Mouse (Mus musculus) brown adipose tissue, adult 24 weeks (tissue): ENCODE measurements around the gene Gm17124. TPM values are rescaled to one million over a fixed set of nuclear protein-coding genes. Genes with fewer than 3 reads are reported as not detected.
"Not testable (repeated sequence)": the region's sequence is repeated elsewhere in the genome, so short reads cannot be mapped to it uniquely, and the experiment has no call there.

Experiments
- H3K27ac ChIP-seq: fragments of 200-500 bp; replicated peaks from 2 replicates; pipeline ENCODE4 v1.5.1; 2012; ENCODE audit warnings: low read depth, mild to moderate bottlenecking, low read length
- H3K4me1 ChIP-seq: fragments of 200-500 bp; 2 replicates; pipeline ENCODE4 v1.6.1; 2012; ENCODE audit warnings: low read length, mixed read lengths; ENCODE audit not compliant: control insufficient read depth, insufficient read depth, insufficient read length
- H3K4me3 ChIP-seq: fragments of 200-500 bp; 2 replicates; pipeline ENCODE4 v1.5.1; 2012; ENCODE audit warnings: low read depth, mild to moderate bottlenecking, low read length, moderate library complexity; ENCODE audit not compliant: insufficient read depth
- polyA plus RNA-seq: library from polyadenylated mRNA; stranded (reverse); fragments of >200 nt; gene quantifications from 2 replicates; pipeline ENCODE4 v1.2.4, GENCODE M21; 2012; ENCODE audit not compliant: missing spikeins, insufficient read depth, insufficient read length

Gene Gm17124
- polyA plus RNA-seq = not detected in 2 replicates

DNA sequence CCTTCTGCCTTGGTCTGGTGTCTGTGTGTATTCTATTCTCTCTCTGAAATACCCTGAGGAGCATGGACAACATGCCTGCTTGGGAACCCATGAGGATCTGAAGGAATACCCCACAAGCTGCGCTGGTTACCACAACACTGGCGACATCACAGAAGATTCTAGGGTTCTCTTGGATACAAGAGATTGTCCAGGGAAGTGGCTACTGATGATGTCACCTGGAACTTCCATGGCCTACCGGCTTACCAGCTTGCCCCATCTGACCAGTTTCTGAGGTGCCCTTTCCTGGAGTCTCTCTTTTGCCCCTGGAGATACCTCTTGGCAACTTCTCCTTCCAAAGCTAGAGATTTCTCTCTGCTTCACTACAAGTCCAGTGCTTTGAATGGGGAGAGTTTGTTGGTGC is at the start of gene Gm17124:
Gene Gm17124, minus strand, starts transcription at position 101 of the 400 bp plus-strand sequence.
- not testable (repeated sequence) for H3K4me1 ChIP-seq, H3K27ac ChIP-seq, H3K4me3 ChIP-seq

GRCm38 (mm10) chr14:42641817-42642216 is 42.1 kb upstream of the Gm17124 start, which contains the start of gene Gm3633:
TSS of gene Gm3633 (minus strand) at chr14:42641917.
- H3K4me3 ChIP-seq, H3K27ac ChIP-seq, H3K4me1 ChIP-seq: not testable (repeated sequence)

Other genes with a start within 250 kb of the Gm17124 start
- not detected in 2 replicates for gene Gm8005, start 160.2 kb downstream of the Gm17124 start, polyA plus RNA-seq
- not detected in 2 replicates for gene Gm8011, start 136.0 kb downstream of the Gm17124 start, polyA plus RNA-seq
- not detected in 2 replicates for gene Gm8020, start 97.5 kb downstream of the Gm17124 start, polyA plus RNA-seq
- gene Gm8024, start 75.6 kb downstream of the Gm17124 start, polyA plus RNA-seq = not detected in 2 replicates
- gene Gm3633, start 42.0 kb upstream of the Gm17124 start, polyA plus RNA-seq = not detected in 2 replicates
- not detected in 2 replicates for gene Gm10378, start 56.1 kb upstream of the Gm17124 start, polyA plus RNA-seq
- gene Gm3015, start 168.9 kb upstream of the Gm17124 start, polyA plus RNA-seq = not detected in 2 replicates
- gene Gm10377, start 198.1 kb upstream of the Gm17124 start, polyA plus RNA-seq = not detected in 2 replicates